Mouse (Mus musculus): ENCODE data around the gene Pakap. TPM values are rescaled to one million over a fixed set of nuclear protein-coding genes. Genes with fewer than 3 reads are reported as not detected.

Gene Pakap
- polyA plus RNA-seq, 1 experiment = 0.38 TPM

- Histone ChIP-seq H3K4me1 (replicated peaks; ENCODE audit: control insufficient read depth, insufficient read depth, low read length) (peaks cover 6% of the 10 kb centered on the region), H3K4me3 (ENCODE audit: control insufficient read depth, insufficient read depth, low read length) (no peak overlapping the region), H3K27ac (ENCODE audit: control insufficient read depth, insufficient read depth, low read length) (no peak overlapping the region), H3K27me3 (ENCODE audit: control insufficient read depth, insufficient read depth, low read length) (no peaks in the 10 kb centered on the region), H3K36me3 (ENCODE audit: control insufficient read depth, insufficient read depth, low read length) (peaks cover 5% of the 10 kb centered on the region; the same call in 1 of the 2 replicates)
- DNase-seq = no peak
- TF ChIP-seq POLR2A (IDR thresholded peaks at IDR 0.05; ENCODE audit: control insufficient read depth, extremely low read depth, insufficient read depth, low read length, poor library complexity) = no peak
- 97% methylated on average over 8 of the region's 8 CpGs for WGBS
Measured at GRCm38 (mm10) chr4:57889773-57890172, 321.8 kb downstream of the Pakap start.

- TF ChIP-seq CTCF (IDR thresholded peaks at IDR 0.05; ENCODE audit: borderline replicate concordance, control insufficient read depth, extremely low read depth, insufficient read depth, low read length, poor library complexity) = no peak
- no peak for TF ChIP-seq POLR2A (IDR thresholded peaks at IDR 0.05; ENCODE audit: control insufficient read depth, extremely low read depth, insufficient read depth, low read length, poor library complexity)
- Histone ChIP-seq H3K27me3 (ENCODE audit: control insufficient read depth, insufficient read depth, low read length) (no peaks in the 10 kb centered on the region), H3K27ac (ENCODE audit: control insufficient read depth, insufficient read depth, low read length) (no peak overlapping the region), H3K4me1 (replicated peaks; ENCODE audit: control insufficient read depth, insufficient read depth, low read length) (peaks cover 8% of the 10 kb centered on the region), H3K4me3 (ENCODE audit: control insufficient read depth, insufficient read depth, low read length) (no peak overlapping the region), H3K36me3 (ENCODE audit: control insufficient read depth, insufficient read depth, low read length) (peaks cover 5% of the 10 kb centered on the region; the same call in 1 of the 2 replicates)
- no peak for DNase-seq
- WGBS = 94% methylated on average over 10 of the region's 10 CpGs
Measured at GRCm38 (mm10) chr4:57892001-57892586, 324.1 kb downstream of the Pakap start.

- H3K4me1 ChIP-seq (replicated peaks; ENCODE audit: control insufficient read depth, insufficient read depth, low read length) = peaks cover 10% of the 10 kb centered on the region
- peaks cover 5% of the 10 kb centered on the region; the same call in 1 of the 2 replicates for H3K36me3 ChIP-seq (ENCODE audit: control insufficient read depth, insufficient read depth, low read length)
- no peak overlapping the region for H3K27ac ChIP-seq (ENCODE audit: control insufficient read depth, insufficient read depth, low read length)
- TF ChIP-seq CTCF (IDR thresholded peaks at IDR 0.05; ENCODE audit: borderline replicate concordance, control insufficient read depth, extremely low read depth, insufficient read depth, low read length, poor library complexity) (no peak), POLR2A (IDR thresholded peaks at IDR 0.05; ENCODE audit: control insufficient read depth, extremely low read depth, insufficient read depth, low read length, poor library complexity) (no peak)
- no peak for DNase-seq
- no peaks in the 10 kb centered on the region for H3K27me3 ChIP-seq (ENCODE audit: control insufficient read depth, insufficient read depth, low read length)
- 94% methylated on average over 5 of the region's 5 CpGs for WGBS
- no peak overlapping the region for H3K4me3 ChIP-seq (ENCODE audit: control insufficient read depth, insufficient read depth, low read length)
Measured at GRCm38 (mm10) chr4:57895140-57895539, 327.2 kb downstream of the Pakap start.

- H3K4me3 ChIP-seq (ENCODE audit: control insufficient read depth, insufficient read depth, low read length) = no peak overlapping the region
- peaks cover 5% of the 10 kb centered on the region; the same call in 1 of the 2 replicates for H3K36me3 ChIP-seq (ENCODE audit: control insufficient read depth, insufficient read depth, low read length)
- H3K27ac ChIP-seq (ENCODE audit: control insufficient read depth, insufficient read depth, low read length) = no peak overlapping the region
- no peak for TF ChIP-seq POLR2A (IDR thresholded peaks at IDR 0.05; ENCODE audit: control insufficient read depth, extremely low read depth, insufficient read depth, low read length, poor library complexity)
- TF ChIP-seq CTCF (IDR thresholded peaks at IDR 0.05; ENCODE audit: borderline replicate concordance, control insufficient read depth, extremely low read depth, insufficient read depth, low read length, poor library complexity) = no peak
- WGBS = 88% methylated on average over 6 of the region's 6 CpGs
- DNase-seq = no peak
- peaks cover 10% of the 10 kb centered on the region for H3K4me1 ChIP-seq (replicated peaks; ENCODE audit: control insufficient read depth, insufficient read depth, low read length)
- H3K27me3 ChIP-seq (ENCODE audit: control insufficient read depth, insufficient read depth, low read length) = no peaks in the 10 kb centered on the region
Measured at GRCm38 (mm10) chr4:57895902-57896301, 327.9 kb downstream of the Pakap start.

- Histone ChIP-seq H3K27ac (ENCODE audit: control insufficient read depth, insufficient read depth, low read length) (no peak overlapping the region), H3K27me3 (ENCODE audit: control insufficient read depth, insufficient read depth, low read length) (no peaks in the 10 kb centered on the region), H3K4me3 (ENCODE audit: control insufficient read depth, insufficient read depth, low read length) (no peak overlapping the region), H3K4me1 (replicated peaks; ENCODE audit: control insufficient read depth, insufficient read depth, low read length) (peaks cover 10% of the 10 kb centered on the region), H3K36me3 (ENCODE audit: control insufficient read depth, insufficient read depth, low read length) (peaks cover 5% of the 10 kb centered on the region; the same call in 1 of the 2 replicates)
- TF ChIP-seq POLR2A (IDR thresholded peaks at IDR 0.05; ENCODE audit: control insufficient read depth, extremely low read depth, insufficient read depth, low read length, poor library complexity) (no peak), CTCF (IDR thresholded peaks at IDR 0.05; ENCODE audit: borderline replicate concordance, control insufficient read depth, extremely low read depth, insufficient read depth, low read length, poor library complexity) (no peak)
- peak; percentile 39 for DNase-seq
- 5% methylated on average over 3 of the region's 3 CpGs for WGBS
Measured at GRCm38 (mm10) chr4:57896631-57897030, 328.7 kb downstream of the Pakap start.

GRCm38 (mm10) chr4:57901210-57901609 lies 333.2 kb downstream of the Pakap start:
- H3K4me1 ChIP-seq (replicated peaks; ENCODE audit: control insufficient read depth, insufficient read depth, low read length) = peaks cover 15% of the 10 kb centered on the region
- WGBS = 2% methylated on average over 4 of the region's 4 CpGs
- DNase-seq = peak; percentile 63
- no peaks in the 10 kb centered on the region for H3K27me3 ChIP-seq (ENCODE audit: control insufficient read depth, insufficient read depth, low read length)
- peak; percentile 51; the same call in 1 of the 2 replicates for TF ChIP-seq CTCF (IDR thresholded peaks at IDR 0.05; ENCODE audit: borderline replicate concordance, control insufficient read depth, extremely low read depth, insufficient read depth, low read length, poor library complexity)
- no peak for TF ChIP-seq POLR2A (IDR thresholded peaks at IDR 0.05; ENCODE audit: control insufficient read depth, extremely low read depth, insufficient read depth, low read length, poor library complexity)
- no peak overlapping the region for H3K27ac ChIP-seq (ENCODE audit: control insufficient read depth, insufficient read depth, low read length)
- no peaks in the 10 kb centered on the region for H3K36me3 ChIP-seq (ENCODE audit: control insufficient read depth, insufficient read depth, low read length)
- no peak overlapping the region for H3K4me3 ChIP-seq (ENCODE audit: control insufficient read depth, insufficient read depth, low read length)

- Histone ChIP-seq H3K4me1 (replicated peaks; ENCODE audit: control insufficient read depth, insufficient read depth, low read length) (peaks cover 8% of the 10 kb centered on the region), H3K27me3 (ENCODE audit: control insufficient read depth, insufficient read depth, low read length) (no peaks in the 10 kb centered on the region), H3K27ac (ENCODE audit: control insufficient read depth, insufficient read depth, low read length) (no peak overlapping the region), H3K36me3 (ENCODE audit: control insufficient read depth, insufficient read depth, low read length) (no peaks in the 10 kb centered on the region), H3K4me3 (ENCODE audit: control insufficient read depth, insufficient read depth, low read length) (no peak overlapping the region)
- no peak for DNase-seq
- no peak for TF ChIP-seq CTCF (IDR thresholded peaks at IDR 0.05; ENCODE audit: borderline replicate concordance, control insufficient read depth, extremely low read depth, insufficient read depth, low read length, poor library complexity)
- TF ChIP-seq POLR2A (IDR thresholded peaks at IDR 0.05; ENCODE audit: control insufficient read depth, extremely low read depth, insufficient read depth, low read length, poor library complexity) = no peak
- 32% methylated on average over 5 of the region's 5 CpGs for WGBS
Measured at GRCm38 (mm10) chr4:57902619-57903018, 334.6 kb downstream of the Pakap start.

Measured in thymus, adult 2 months (tissue).